Mouse (Mus musculus) ES-Bruce4 (cell line): ENCODE measurements at regions not wholly inside any gene's neighbourhood (a gene's known extent, or its start where the extent isn't known, plus 50 kb on each side); places are given as distances from the start of the nearest gene placed in this dataset.

Experiments
- H3K27ac ChIP-seq: 2 replicates; pipeline ENCODE4 v1.5.1; 2012; ENCODE audit warnings: low read length, inconsistent platforms; ENCODE audit not compliant: insufficient read depth
- H3K27me3 ChIP-seq: 2 replicates; pipeline ENCODE4 v1.6.1; 2012; ENCODE audit warnings: mild to moderate bottlenecking, low read length, inconsistent platforms; ENCODE audit not compliant: control insufficient read depth, poor library complexity, insufficient read depth, severe bottlenecking
- H3K36me3 ChIP-seq: 2 replicates; pipeline ENCODE4 v1.6.1; 2012; ENCODE audit warnings: inconsistent platforms, mild to moderate bottlenecking, low read length, moderate library complexity; ENCODE audit not compliant: control insufficient read depth, poor library complexity, insufficient read depth, severe bottlenecking
- H3K4me1 ChIP-seq: one replicate; pipeline ENCODE4 v1.8.1; 2011; ENCODE audit warnings: low read length; ENCODE audit not compliant: control insufficient read depth, insufficient read depth
- H3K4me3 ChIP-seq: 2 replicates; pipeline ENCODE4 v1.5.1; 2011; ENCODE audit warnings: low read depth, mild to moderate bottlenecking, low read length
- H3K9ac ChIP-seq: 2 replicates; pipeline ENCODE4 v1.6.1; 2012; ENCODE audit warnings: low read depth, mild to moderate bottlenecking, inconsistent platforms; ENCODE audit not compliant: poor library complexity, severe bottlenecking
- H3K9me3 ChIP-seq: replicated peaks from 2 replicates; pipeline ENCODE4 v1.6.1; 2012; ENCODE audit warnings: mild to moderate bottlenecking, low read length, inconsistent platforms; ENCODE audit not compliant: control insufficient read depth, poor library complexity, insufficient read depth, severe bottlenecking
- CTCF ChIP-seq: IDR thresholded peaks from one replicate; pipeline ENCODE4 v1.8.1; 2011; ENCODE audit warnings: low read depth, low read length
- EP300 ChIP-seq: IDR thresholded peaks from 2 replicates; pipeline ENCODE4 v1.6.1; 2011; ENCODE audit warnings: low read depth, low read length; ENCODE audit not compliant: insufficient read depth
- POLR2A ChIP-seq: IDR thresholded peaks from one replicate; pipeline ENCODE4 v1.8.1; 2011; ENCODE audit warnings: low read length; ENCODE audit not compliant: insufficient read depth

- no peaks in the 10 kb centered on the region for H3K4me1 ChIP-seq
- H3K9me3 ChIP-seq: no peaks in the 10 kb centered on the region
- H3K4me3 ChIP-seq: no peak overlapping the region
- H3K27me3 ChIP-seq: no peaks in the 10 kb centered on the region
- H3K36me3 ChIP-seq: no peaks in the 10 kb centered on the region
- TF ChIP-seq CTCF: no peak
- TF ChIP-seq POLR2A: no peak
- TF ChIP-seq EP300: no peak
- H3K27ac ChIP-seq: no peak overlapping the region
- no peak overlapping the region for H3K9ac ChIP-seq
Observed at GRCm38 (mm10) chrX:140212644-140213361, 129.3 kb upstream of the Frmpd3 start.

DNA sequence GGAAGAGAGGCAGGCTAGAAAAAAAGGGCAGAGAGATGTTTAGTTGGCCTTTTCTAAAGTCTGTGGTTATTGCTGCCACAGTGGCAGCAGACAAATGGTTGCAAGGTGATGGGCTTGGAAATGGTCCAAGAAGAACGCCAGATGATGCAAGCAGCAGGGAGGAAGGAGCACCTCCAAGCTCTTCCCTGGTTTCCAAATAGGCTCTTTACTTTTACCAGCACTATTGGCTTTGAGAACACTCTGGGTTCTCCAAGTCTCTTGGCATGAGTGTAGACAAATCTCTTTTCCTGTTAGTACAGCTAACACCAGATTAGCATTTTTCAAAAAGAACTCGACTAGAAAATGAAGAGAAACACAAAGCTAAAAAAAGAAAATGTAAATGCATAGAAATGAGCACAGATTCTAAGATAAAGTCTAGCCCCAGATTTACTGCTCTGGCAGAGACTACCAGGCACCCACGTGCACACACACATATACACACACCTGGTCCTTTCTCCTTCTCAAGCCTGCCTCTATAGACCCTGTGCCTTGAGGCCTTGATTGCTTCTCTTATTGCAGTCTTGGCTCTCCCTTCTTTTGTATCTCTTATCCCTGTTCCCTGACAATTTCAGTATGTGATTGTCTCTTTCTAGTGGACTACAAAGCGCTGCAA lies 127.7 kb upstream of the Frmpd3 start:
- no peaks in the 10 kb centered on the region for H3K36me3 ChIP-seq
- TF ChIP-seq CTCF (no peak), POLR2A (no peak), EP300 (no peak)
- no peak overlapping the region for H3K4me3 ChIP-seq
- no peak overlapping the region for H3K9ac ChIP-seq
- no peak overlapping the region for H3K27ac ChIP-seq
- H3K9me3 ChIP-seq: no peaks in the 10 kb centered on the region
- H3K4me1 ChIP-seq: no peaks in the 10 kb centered on the region
- H3K27me3 ChIP-seq: no peaks in the 10 kb centered on the region

DNA sequence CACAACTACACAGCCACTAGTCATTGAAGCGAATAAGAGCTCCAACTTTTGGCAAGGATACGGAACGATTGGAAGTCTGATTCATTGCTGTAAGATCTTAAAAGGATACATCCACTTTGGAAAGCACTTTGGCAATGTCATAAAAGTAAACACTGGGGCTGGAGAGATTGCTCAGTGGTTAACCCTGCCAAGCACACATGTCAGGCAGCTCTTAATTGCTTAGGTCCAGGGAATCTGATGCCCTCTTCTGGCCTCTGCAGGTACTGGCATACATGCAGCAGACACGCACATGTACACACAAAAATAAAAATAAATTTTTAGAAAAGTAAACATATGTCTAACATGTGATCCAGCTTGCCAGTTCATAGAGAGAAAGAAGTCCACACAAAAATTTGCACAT lies 86.3 kb upstream of the Frmpd3 start:
- Histone ChIP-seq H3K9me3 (no peaks in the 10 kb centered on the region), H3K4me1 (no peaks in the 10 kb centered on the region), H3K27ac (no peak overlapping the region), H3K36me3 (no peaks in the 10 kb centered on the region), H3K9ac (no peak overlapping the region), H3K27me3 (no peaks in the 10 kb centered on the region), H3K4me3 (no peak overlapping the region)
- no peak for TF ChIP-seq POLR2A
- TF ChIP-seq EP300: no peak
- no peak for TF ChIP-seq CTCF

- TF ChIP-seq CTCF: no peak
- no peaks in the 10 kb centered on the region for H3K27me3 ChIP-seq
- H3K36me3 ChIP-seq: no peaks in the 10 kb centered on the region
- H3K9ac ChIP-seq: no peak overlapping the region
- no peaks in the 10 kb centered on the region for H3K9me3 ChIP-seq
- H3K27ac ChIP-seq: no peak overlapping the region
- no peaks in the 10 kb centered on the region for H3K4me1 ChIP-seq
- H3K4me3 ChIP-seq: no peak overlapping the region
Observed at GRCm38 (mm10) chrX:140269742-140270457, 72.2 kb upstream of the Frmpd3 start.

- Histone ChIP-seq H3K36me3 (no peaks in the 10 kb centered on the region), H3K27me3 (no peaks in the 10 kb centered on the region; the same call in 1 of the 2 replicates), H3K9me3 (no peaks in the 10 kb centered on the region), H3K27ac (no peak overlapping the region), H3K4me3 (peak overlapping the region; percentile 64), H3K4me1 (no peaks in the 10 kb centered on the region), H3K9ac (peak overlapping the region; percentile 50)
- TF ChIP-seq EP300 (no peak), POLR2A (no peak), CTCF (no peak)
Observed at GRCm38 (mm10) chrX:140277327-140277947, 64.6 kb upstream of the Frmpd3 start.
